Mouse (Mus musculus) hindbrain, embryonic 15.5 days (tissue): ENCODE results near the gene Clic1. TPM values are rescaled to one million over a fixed set of nuclear protein-coding genes. Genes with fewer than 3 reads are reported as not detected.
"Not testable (repeated sequence)": the region's sequence is repeated elsewhere in the genome, so short reads cannot be mapped to it uniquely, and the experiment has no call there.

ENCODE experiments used
- ATAC-seq: fragments of 200-750 bp; cut with Nextera tagmentation; 2 replicates; pipeline ENCODE4 v1.8.0; 2017; ENCODE audit warnings: low read depth, moderate number of reproducible peaks, moderate TSS enrichment; ENCODE audit not compliant: low FRiP score
- H3K27ac ChIP-seq: fragments of 300-500 bp; sonication (generic); replicated peaks from 2 replicates; pipeline ENCODE4 v1.5.1; 2015; ENCODE audit warnings: mild to moderate bottlenecking, inconsistent platforms
- H3K27me3 ChIP-seq: fragments of 300-500 bp; sonication (generic); 2 replicates; pipeline ENCODE4 v1.6.1; 2015; ENCODE audit warnings: control low read depth, inconsistent platforms
- H3K36me3 ChIP-seq: fragments of 300-500 bp; sonication (generic); 2 replicates; pipeline ENCODE4 v1.6.1; 2015; ENCODE audit warnings: control low read depth, inconsistent platforms
- H3K4me1 ChIP-seq: fragments of 300-500 bp; sonication (generic); replicated peaks from 2 replicates; pipeline ENCODE4 v1.6.1; 2015; ENCODE audit warnings: control low read depth, inconsistent platforms
- H3K4me2 ChIP-seq: fragments of 300-500 bp; sonication (generic); 2 replicates; pipeline ENCODE4 v1.6.1; 2015; ENCODE audit warnings: moderate library complexity, mild to moderate bottlenecking, inconsistent platforms
- H3K4me3 ChIP-seq: fragments of 300-500 bp; sonication (generic); 2 replicates; pipeline ENCODE4 v1.5.1; 2015; ENCODE audit warnings: mild to moderate bottlenecking, inconsistent platforms
- H3K9ac ChIP-seq: fragments of 300-500 bp; sonication (generic); 2 replicates; pipeline ENCODE4 v1.6.1; 2015; ENCODE audit warnings: inconsistent platforms
- H3K9me3 ChIP-seq: fragments of 300-500 bp; sonication (generic); 2 replicates; pipeline ENCODE4 v1.6.1; 2016; ENCODE audit warnings: control low read depth, inconsistent platforms
- WGBS: fragments of 180-500 bp; shearing (Covaris S2); methylation state at CpG from one replicate; pipeline ENCODE4 v1.1.7; 2015; 5-methylcytosine and 5-hydroxymethylcytosine counted together
- polyA plus RNA-seq: library from polyadenylated mRNA; unstranded; fragments of >200 nt; fragmentation: Nextera tagmentation; extraction: Ambion mirVana; gene quantifications from 2 replicates; pipeline ENCODE4 v1.2.1, GENCODE M21; 2015

Gene Clic1
- 87.4 TPM in 2 replicates for polyA plus RNA-seq

DNA sequence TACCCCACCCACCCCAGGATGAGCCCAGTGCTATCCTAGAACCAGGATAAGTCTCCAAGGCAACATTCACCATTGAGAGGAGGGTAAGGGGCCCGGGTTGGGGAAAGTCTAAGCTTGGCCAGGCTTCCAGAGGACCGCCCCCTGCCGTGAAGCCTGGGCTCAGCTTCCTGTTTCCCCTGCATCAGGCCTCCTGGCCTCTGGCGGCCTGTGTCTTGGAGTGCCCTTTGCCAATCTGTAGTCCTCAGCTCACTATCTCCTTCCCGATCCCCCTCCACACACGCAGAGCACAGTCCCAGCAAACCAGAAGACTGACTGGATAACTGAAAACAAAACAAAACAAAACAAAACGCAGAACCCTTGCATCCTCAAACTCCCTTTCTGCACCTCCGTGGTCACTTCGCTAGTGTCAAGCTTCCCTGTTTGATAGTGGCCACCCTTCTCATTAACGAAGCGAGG is at the start of gene Clic1:
Gene Clic1, plus strand, starts transcription at position 406 of the 456 bp plus-strand sequence.
- WGBS = 5% methylated on average over 11 of the region's 11 CpGs
- no peak for ATAC-seq
- Histone ChIP-seq H3K9me3 (no peaks in the 10 kb centered on the region), H3K4me1 (peaks cover 41% of the 10 kb centered on the region), H3K4me3 (peak within 1 kb of the TSS; percentile 36), H3K36me3 (0 out of 2 replicates have a peak, but pooled peaks cover 5% of the 10 kb centered on the region), H3K27me3 (no peaks in the 10 kb centered on the region), H3K27ac (peak within 1 kb of the TSS; percentile 83), H3K9ac (peak within 1 kb of the TSS; percentile 38), H3K4me2 (peak within 1 kb of the TSS; percentile 60)

DNA sequence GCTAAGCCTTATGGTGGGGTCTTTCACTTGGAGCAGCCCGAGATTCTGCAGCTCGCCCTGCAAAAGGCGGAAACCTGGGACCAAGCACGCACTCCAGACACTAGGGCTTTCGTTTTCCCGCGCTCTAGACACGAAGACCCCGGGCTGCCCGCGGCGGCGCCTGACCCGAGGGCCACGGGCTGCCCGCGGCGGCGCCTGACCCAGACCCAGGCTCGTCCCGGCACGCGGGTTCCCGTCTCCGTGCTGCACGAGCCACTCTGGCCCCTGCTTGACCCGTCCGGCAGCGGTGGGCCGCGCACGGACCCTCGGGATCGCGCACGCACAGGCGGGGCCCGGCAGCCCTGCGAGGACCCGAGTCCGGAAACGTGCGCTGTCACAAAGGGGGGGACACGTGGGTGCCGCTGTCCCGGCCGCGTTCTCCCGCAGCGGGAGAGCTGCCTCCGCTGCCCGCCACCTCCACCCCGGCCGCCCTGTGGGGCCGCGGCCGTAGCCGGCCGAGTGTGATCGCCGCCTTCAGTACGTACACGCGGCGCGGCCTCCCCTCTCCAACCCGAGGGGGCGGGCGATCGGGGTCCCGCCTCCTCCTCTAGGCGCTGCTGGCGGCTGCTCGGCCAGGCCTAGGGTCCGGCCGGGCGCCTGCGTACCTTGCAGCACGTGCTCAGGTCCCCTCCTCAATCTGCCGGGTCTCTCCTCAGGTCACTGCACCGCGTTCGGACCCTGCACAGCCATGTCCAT is 48.9 kb upstream of the Clic1 start, which contains the start of gene Vars:
Gene Vars, plus strand, starts transcription at position 271 of the 735 bp plus-strand sequence.
- H3K4me2 ChIP-seq = peak within 1 kb of the TSS; percentile 99
- peak within 1 kb of the TSS; percentile 63 for H3K4me3 ChIP-seq
- H3K9me3 ChIP-seq = no peaks in the 10 kb centered on the region
- H3K4me1 ChIP-seq = peaks cover 29% of the 10 kb centered on the region
- H3K27ac ChIP-seq = peak within 1 kb of the TSS; percentile 96
- 1% methylated on average over 73 of the region's 83 CpGs for WGBS
- H3K27me3 ChIP-seq = no peaks in the 10 kb centered on the region
- ATAC-seq = peak; percentile 93
- H3K9ac ChIP-seq = peak within 1 kb of the TSS; percentile 97
- peaks cover 11% of the 10 kb centered on the region for H3K36me3 ChIP-seq

- H3K9me3 ChIP-seq = no peaks in the 10 kb centered on the region
- under 1% methylated on average over 35 of the region's 35 CpGs for WGBS
- ATAC-seq = peak; percentile 55
Measured at GRCm38 (mm10) chr17:35001452-35002152, 48.2 kb upstream of the Clic1 start.

GRCm38 (mm10) chr17:35002153-35002865 is 47.5 kb upstream of the Clic1 start:
- peak overlapping the region; percentile 97 for H3K9ac ChIP-seq
- H3K4me1 ChIP-seq = peaks cover 29% of the 10 kb centered on the region
- H3K36me3 ChIP-seq = peaks cover 20% of the 10 kb centered on the region
- peak overlapping the region; percentile 99 for H3K4me2 ChIP-seq
- no peaks in the 10 kb centered on the region for H3K27me3 ChIP-seq
- no peak for ATAC-seq
- peak overlapping the region; percentile 63 for H3K4me3 ChIP-seq
- 10% methylated on average over 12 of the region's 12 CpGs for WGBS
- no peaks in the 10 kb centered on the region for H3K9me3 ChIP-seq
- peak overlapping the region; percentile 96 for H3K27ac ChIP-seq

More at GRCm38 (mm10) chr17:35001452-35002152, 48.2 kb upstream of the Clic1 start:
- H3K27ac ChIP-seq = peak overlapping the region; percentile 96
- peak overlapping the region; percentile 97 for H3K9ac ChIP-seq
- H3K4me1 ChIP-seq = peaks cover 29% of the 10 kb centered on the region
- H3K4me2 ChIP-seq = peak overlapping the region; percentile 99
- peaks cover 16% of the 10 kb centered on the region for H3K36me3 ChIP-seq
- H3K27me3 ChIP-seq = no peaks in the 10 kb centered on the region
- H3K4me3 ChIP-seq = peak overlapping the region; percentile 63

DNA sequence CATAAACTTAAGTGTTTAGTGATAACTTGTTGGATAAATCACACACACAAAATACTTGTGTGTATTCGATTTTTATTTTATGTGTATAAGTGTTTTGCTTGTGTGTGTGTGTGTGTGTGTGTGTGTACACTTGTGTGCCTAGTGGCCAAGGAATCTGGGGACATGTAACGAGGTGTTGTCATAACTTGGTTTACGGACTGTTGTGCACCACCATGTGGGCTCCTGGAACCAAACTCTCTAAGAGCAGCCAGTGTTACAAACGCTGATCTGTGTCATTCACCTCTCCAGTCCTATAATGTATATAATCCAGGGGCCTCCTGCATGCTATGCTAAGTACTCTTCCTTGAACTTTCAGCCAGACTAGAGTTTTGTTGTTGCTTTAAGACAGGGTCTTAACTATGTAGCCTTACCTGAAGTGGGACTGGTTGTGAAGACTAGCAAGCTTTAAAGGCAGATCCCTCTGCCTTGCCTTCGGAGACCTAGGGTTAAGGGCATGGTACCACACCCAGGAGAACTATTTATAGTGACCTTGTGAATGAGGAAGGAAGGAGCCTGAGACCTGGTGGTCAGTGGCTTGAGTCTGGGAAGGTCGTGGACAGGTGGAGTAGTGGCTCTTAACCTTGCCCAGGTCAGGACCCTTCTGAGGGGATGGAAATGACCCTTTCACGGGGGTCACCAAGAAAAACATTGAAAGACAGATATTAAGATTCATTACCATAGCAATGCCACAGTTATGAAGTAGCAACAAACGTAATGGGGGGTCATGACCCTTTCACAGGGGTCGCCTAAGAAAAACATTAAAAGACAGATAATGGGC is 46.5 kb upstream of the Clic1 start:
- peaks cover 26% of the 10 kb centered on the region for H3K36me3 ChIP-seq
- no peak for ATAC-seq
- H3K4me3 ChIP-seq = no peak overlapping the region
- no peaks in the 10 kb centered on the region for H3K27me3 ChIP-seq
- no peaks in the 10 kb centered on the region for H3K9me3 ChIP-seq
- H3K4me1 ChIP-seq = peaks cover 29% of the 10 kb centered on the region
- H3K9ac ChIP-seq = no peak overlapping the region
- WGBS = 77% methylated on average over 9 of the region's 9 CpGs
- H3K4me2 ChIP-seq = peak overlapping the region; percentile 99; the same call in 1 of the 2 replicates
- no peak overlapping the region for H3K27ac ChIP-seq

DNA sequence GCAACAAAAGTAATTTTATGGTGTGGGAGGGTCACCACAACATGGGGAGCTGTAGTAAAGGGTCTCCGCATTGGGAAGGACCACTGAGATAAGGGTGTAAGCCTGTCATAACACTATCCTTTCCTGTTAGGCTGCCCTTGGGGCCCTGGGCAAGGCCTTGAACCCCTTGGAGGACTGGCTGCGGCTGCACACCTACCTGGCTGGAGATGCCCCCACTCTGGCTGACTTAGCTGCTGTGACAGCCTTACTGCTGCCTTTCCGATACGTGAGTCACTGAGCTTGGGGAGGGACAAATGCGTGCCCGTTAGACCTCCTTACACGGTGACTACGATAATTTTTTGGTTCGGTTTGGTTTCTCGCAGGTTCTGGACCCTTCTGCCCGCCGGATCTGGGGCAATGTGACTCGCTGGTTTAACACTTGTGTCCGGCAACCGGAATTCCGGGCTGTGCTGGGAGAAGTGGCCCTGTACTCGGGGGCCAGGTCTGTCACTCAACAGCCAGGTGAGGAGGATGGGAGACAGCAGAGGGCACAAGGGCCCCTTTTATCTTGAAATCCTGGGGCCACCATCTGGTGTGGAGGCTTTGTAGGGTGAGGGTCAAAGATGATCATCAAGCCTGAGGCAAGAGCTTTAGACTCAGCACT is 45.6 kb upstream of the Clic1 start:
- Histone ChIP-seq H3K9ac (no peak overlapping the region), H3K9me3 (no peaks in the 10 kb centered on the region), H3K4me1 (peaks cover 29% of the 10 kb centered on the region), H3K4me2 (no peak overlapping the region), H3K27ac (no peak overlapping the region), H3K4me3 (no peak overlapping the region), H3K27me3 (no peaks in the 10 kb centered on the region), H3K36me3 (peaks cover 31% of the 10 kb centered on the region)
- WGBS = 96% methylated on average over 17 of the region's 17 CpGs
- no peak for ATAC-seq

GRCm38 (mm10) chr17:35005158-35005557 is 44.6 kb upstream of the Clic1 start:
- no peak for ATAC-seq
- H3K27me3 ChIP-seq = no peaks in the 10 kb centered on the region
- peaks cover 23% of the 10 kb centered on the region for H3K4me1 ChIP-seq
- no peak overlapping the region for H3K9ac ChIP-seq
- no peak overlapping the region for H3K27ac ChIP-seq
- WGBS = 95% methylated on average over 10 of the region's 10 CpGs
- no peak overlapping the region for H3K4me2 ChIP-seq
- H3K36me3 ChIP-seq = peaks cover 36% of the 10 kb centered on the region
- H3K4me3 ChIP-seq = no peak overlapping the region
- H3K9me3 ChIP-seq = no peaks in the 10 kb centered on the region

DNA sequence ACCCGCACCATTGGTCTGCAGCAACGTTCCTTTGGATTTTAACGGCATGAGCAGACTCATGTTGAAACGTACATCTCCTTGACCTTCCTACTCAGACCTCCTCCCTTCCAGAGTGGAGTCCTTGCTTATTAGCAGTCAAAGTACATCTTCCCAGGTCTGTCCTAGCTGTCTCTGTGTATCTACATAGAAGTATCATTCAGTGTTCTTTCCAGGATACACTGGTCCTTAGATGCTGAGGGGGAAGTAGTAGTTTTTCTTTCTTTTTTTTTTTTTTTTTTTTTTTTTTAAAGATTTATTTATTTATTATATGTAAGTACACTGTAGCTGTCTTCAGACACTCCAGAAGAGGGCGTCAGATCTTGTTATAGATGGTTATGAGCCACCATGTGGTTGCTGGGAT is 43.9 kb upstream of the Clic1 start:
- not testable (repeated sequence) for H3K4me2 ChIP-seq, H3K4me3 ChIP-seq, H3K27ac ChIP-seq, H3K9me3 ChIP-seq, H3K27me3 ChIP-seq, ATAC-seq, H3K9ac ChIP-seq
- peaks cover 43% of the 10 kb centered on the region for H3K36me3 ChIP-seq
- 95% methylated on average over 4 of the region's 5 CpGs for WGBS
- H3K4me1 ChIP-seq = peaks cover 23% of the 10 kb centered on the region

DNA sequence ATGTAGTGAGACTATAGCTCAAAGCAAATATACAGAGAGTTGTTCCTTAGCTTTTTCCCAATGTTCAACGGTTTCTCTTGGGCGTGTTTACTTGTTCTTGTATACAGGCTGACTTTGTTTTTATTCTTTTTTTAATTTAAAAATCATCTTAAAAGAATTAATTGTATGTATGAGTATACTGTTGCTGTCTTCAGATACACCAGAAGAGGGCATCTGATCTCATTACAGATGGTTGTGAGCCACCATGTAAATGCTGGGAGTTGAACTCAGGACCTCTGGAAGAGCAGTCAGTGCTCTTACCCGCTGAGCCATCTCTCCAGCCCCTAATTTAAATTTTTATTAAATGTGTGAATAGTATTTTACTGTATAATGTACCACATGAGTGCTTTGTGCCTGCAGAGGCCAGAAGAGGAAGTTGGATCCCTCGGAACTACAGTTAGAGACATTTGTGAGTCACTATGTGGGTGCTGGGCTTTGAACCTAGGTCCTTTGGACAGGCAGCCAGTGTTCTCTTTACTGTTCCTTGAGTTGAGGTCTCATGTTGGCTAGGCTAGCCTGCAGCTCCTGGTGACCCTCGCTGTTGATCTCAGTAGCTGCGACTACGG is 42.3 kb upstream of the Clic1 start:
- Histone ChIP-seq H3K27me3 (no peaks in the 10 kb centered on the region), H3K27ac (no peak overlapping the region), H3K4me1 (peaks cover 12% of the 10 kb centered on the region), H3K9ac (no peak overlapping the region), H3K9me3 (no peaks in the 10 kb centered on the region), H3K36me3 (peaks cover 59% of the 10 kb centered on the region), H3K4me2 (no peak overlapping the region), H3K4me3 (no peak overlapping the region)
- ATAC-seq = no peak
- 96% methylated on average over 7 of the region's 7 CpGs for WGBS

DNA sequence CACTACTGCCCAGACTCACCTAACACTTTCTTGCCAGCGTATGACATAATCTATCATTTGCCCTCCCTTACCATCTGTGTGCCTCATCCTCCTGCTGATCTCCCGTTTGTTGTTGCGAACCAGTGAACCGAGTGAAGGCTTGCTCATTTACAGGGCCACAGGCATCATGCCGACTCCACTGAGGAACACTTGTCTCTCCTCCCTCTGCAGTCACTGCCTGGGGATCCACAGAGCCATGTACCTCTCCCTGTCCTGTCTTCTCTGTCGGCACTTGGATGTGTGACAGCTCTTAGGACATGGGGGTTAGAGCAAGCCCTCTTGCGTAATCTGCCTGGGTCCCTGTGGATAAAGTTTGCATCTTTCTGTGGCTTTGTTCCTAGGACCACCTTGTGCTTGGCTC is 40.2 kb upstream of the Clic1 start:
- no peak for ATAC-seq
- 76% methylated on average over 7 of the region's 7 CpGs for WGBS
- H3K36me3 ChIP-seq = peaks cover 80% of the 10 kb centered on the region
- H3K27me3 ChIP-seq = no peaks in the 10 kb centered on the region
- H3K4me1 ChIP-seq = no peaks in the 10 kb centered on the region
- H3K9me3 ChIP-seq = no peaks in the 10 kb centered on the region
- H3K27ac ChIP-seq = no peak overlapping the region
- H3K9ac ChIP-seq = no peak overlapping the region
- H3K4me3 ChIP-seq = no peak overlapping the region
- H3K4me2 ChIP-seq = no peak overlapping the region
